9 mouse cellular contexts compared by ENCODE assay signal in the genomic region with DNA sequence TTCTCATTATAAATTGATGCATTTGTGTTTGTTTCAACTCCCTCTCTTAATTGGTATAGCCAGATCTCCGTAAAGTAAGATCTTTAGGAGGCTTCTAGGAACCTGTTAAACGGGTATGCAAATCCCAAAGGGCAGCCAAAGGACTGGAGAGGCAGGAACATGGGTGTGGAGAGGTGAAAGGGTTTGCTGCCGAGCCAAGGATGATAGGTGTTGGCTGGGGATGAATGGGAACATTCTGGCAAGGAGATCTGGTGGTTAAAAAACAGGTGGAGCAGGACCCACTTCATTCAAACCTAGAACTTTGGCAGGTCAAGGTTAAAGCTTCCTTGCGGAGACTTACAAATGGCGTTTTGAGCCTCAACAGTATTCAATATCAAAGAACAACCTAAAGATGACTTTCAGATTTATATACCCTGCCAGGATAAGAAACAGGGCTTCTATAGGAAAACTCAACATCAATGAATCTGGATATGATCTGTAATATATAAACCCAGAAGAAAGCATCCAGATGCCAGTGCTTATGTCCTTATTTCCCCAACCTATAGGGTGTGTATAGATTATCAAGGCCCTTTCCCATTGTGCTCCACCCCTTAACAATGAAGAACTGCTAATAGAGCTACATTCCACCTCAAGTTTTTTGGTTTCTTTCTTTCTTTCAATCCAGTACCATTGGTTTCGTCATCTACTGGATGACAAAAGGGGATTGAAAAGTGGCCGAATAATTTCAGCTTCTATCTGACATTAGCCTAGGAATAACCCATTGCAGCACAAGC. TPM values are rescaled to one million over a fixed set of nuclear protein-coding genes. Genes with fewer than 3 reads are reported as not detected.
DNase-seq lines count a peak whose midpoint lies in the region; ATAC-seq and TF ChIP-seq lines count a peak whose summit lies in the region.
"Had no signal": no experiment of that assay in that cellular context is flagged by ENCODE, and none has a peak within 500 bp of the region (broad histone marks: within the 10 kb centered on the region; RNA-seq: fewer than 3 reads in every experiment).

No protein-coding gene starts in this region.

- H3K9ac ChIP-seq in heart, embryonic 12.5 days: no peak overlapping the region
- peak overlapping the region; percentile 77; the same call in 1 of the 2 replicates for H3K9ac ChIP-seq in hindbrain, postnatal 0 days (replicated peaks; ENCODE audit: low read length)
- H3K9ac ChIP-seq in midbrain, embryonic 14.5 days (replicated peaks; ENCODE audit: low read length): peak overlapping the region; percentile 77

- H3K4me1 ChIP-seq in heart, embryonic 12.5 days (replicated peaks): peaks cover 49% of the 10 kb centered on the region
- peaks cover 9% of the 10 kb centered on the region for H3K4me1 ChIP-seq in hindbrain, postnatal 0 days (ENCODE audit: insufficient read depth, low read length)
- peaks cover 23% of the 10 kb centered on the region for H3K4me1 ChIP-seq in midbrain, embryonic 14.5 days (ENCODE audit: control insufficient read depth, insufficient read depth, low read length)

- intact Hi-C loops in heart, postnatal 36 days (cut with DNase I): no loop called here

- no peaks in the 10 kb centered on the region for H3K27me3 ChIP-seq in heart, embryonic 12.5 days (replicated peaks)
- H3K27me3 ChIP-seq in hindbrain, postnatal 0 days (ENCODE audit: insufficient read depth, low read length): no peaks in the 10 kb centered on the region
- H3K27me3 ChIP-seq in midbrain, embryonic 14.5 days (ENCODE audit: control insufficient read depth, insufficient read depth, low read length): no peaks in the 10 kb centered on the region

- no peak for ATAC-seq in heart, embryonic 12.5 days (ENCODE audit: insufficient number of reproducible peaks, low FRiP score)
- ATAC-seq in hindbrain, postnatal 0 days: no peak
- ATAC-seq in midbrain, embryonic 14.5 days (ENCODE audit: low FRiP score, low TSS enrichment): no peak

- H3K36me3 ChIP-seq in heart, embryonic 12.5 days: peaks cover 5% of the 10 kb centered on the region
- H3K36me3 ChIP-seq in hindbrain, postnatal 0 days (ENCODE audit: insufficient read depth, low read length): no peaks in the 10 kb centered on the region; the same call in 1 of the 2 replicates
- peaks cover 5% of the 10 kb centered on the region for H3K36me3 ChIP-seq in midbrain, embryonic 14.5 days (ENCODE audit: control insufficient read depth, insufficient read depth, low read length)

- no peak for DNase-seq in heart, postnatal 36 days
- peak; percentile 12 for DNase-seq in embryo, embryonic 9.5 days (ENCODE audit: extremely low spot score)
- no peak for DNase-seq in hindbrain, postnatal 0 days (ENCODE audit: low spot score)
- peak; percentile 42 for DNase-seq in midbrain, embryonic 14.5 days
- DNase-seq in layer of hippocampus, postnatal 25 days (ENCODE audit: extremely low spot score in 1 of 2, low spot score in 1 of 2): no peak
- no peak for DNase-seq in thymus, postnatal 4 days
- no peak for DNase-seq in cerebellum, postnatal 25 days

- peak overlapping the region; percentile 72; the same call in 1 of the 2 replicates for H3K4me2 ChIP-seq in heart, embryonic 12.5 days
- peak overlapping the region; percentile 67 for H3K4me2 ChIP-seq in hindbrain, postnatal 0 days (ENCODE audit: low read depth, low read length)
- peak overlapping the region; percentile 51 for H3K4me2 ChIP-seq in midbrain, embryonic 14.5 days (ENCODE audit: low read length)

- no peak for TF ChIP-seq CTCF in hindbrain, postnatal 0 days (IDR thresholded peaks at IDR 0.05; ENCODE audit: low read depth)

- WGBS in heart, embryonic 12.5 days: 54% methylated on average over 7 of the region's 7 CpGs
- WGBS in hindbrain, postnatal 0 days: 44% methylated on average over 7 of the region's 7 CpGs
- 37% methylated on average over 7 of the region's 7 CpGs for WGBS in midbrain, embryonic 14.5 days

- no peaks in the 10 kb centered on the region for H3K9me3 ChIP-seq in heart, embryonic 12.5 days (replicated peaks)
- no peaks in the 10 kb centered on the region for H3K9me3 ChIP-seq in hindbrain, postnatal 0 days (ENCODE audit: low read length)
- no peaks in the 10 kb centered on the region for H3K9me3 ChIP-seq in midbrain, embryonic 14.5 days (ENCODE audit: control insufficient read depth, low read length)

- no peak overlapping the region for H3K4me3 ChIP-seq in heart, embryonic 12.5 days
- H3K4me3 ChIP-seq in hindbrain, postnatal 0 days (ENCODE audit: low read length): peak overlapping the region; percentile 68
- peak overlapping the region; percentile 69 for H3K4me3 ChIP-seq in midbrain, embryonic 14.5 days (replicated peaks; ENCODE audit: low read depth, low read length)

- H3K27ac ChIP-seq in heart, embryonic 12.5 days (ENCODE audit: poor library complexity, severe bottlenecking): peak overlapping the region; percentile 93; the same call in 1 of the 2 replicates
- H3K27ac ChIP-seq in hindbrain, postnatal 0 days: peak overlapping the region; percentile 79; the same call in 1 of the 2 replicates
- peak overlapping the region; percentile 97 for H3K27ac ChIP-seq in midbrain, embryonic 14.5 days (replicated peaks; ENCODE audit: low read depth, low read length)

RNA-seq across cellular contexts. Expression of a gene that starts 0.9 kb away (rescaled TPM):
- polyA plus RNA-seq in heart, embryonic 12.5 days (2016; fragmentation: Nextera tagmentation; extraction: Ambion mirVana): 13.7 and 14.3 TPM in 2 replicates
- 10 to 100 TPM; 17.5 to 21.8 TPM for total RNA-seq in heart, postnatal 36 days (2021)
- total RNA-seq in hindbrain, postnatal 0 days (2014; rRNA removed): 64.0 and 73.6 TPM in 2 replicates
- polyA plus RNA-seq in hindbrain, postnatal 0 days (2015; fragmentation: Nextera tagmentation; extraction: Ambion mirVana): 20.5 and 21.1 TPM in 2 replicates
- 43.3 and 46.7 TPM in 2 replicates for polyA plus RNA-seq in midbrain, embryonic 14.5 days (2014; fragmentation: Nextera tagmentation; extraction: Ambion mirVana)
- total RNA-seq in layer of hippocampus, postnatal 25 days (2021): 10 to 100 TPM; 58.4 to 68.5 TPM

RNA-seq across cellular contexts. Expression of a gene that starts 32.7 kb away (rescaled TPM):
- 82.0 and 84.6 TPM in 2 replicates for polyA plus RNA-seq in heart, embryonic 12.5 days (2016; fragmentation: Nextera tagmentation; extraction: Ambion mirVana)
- total RNA-seq in heart, postnatal 36 days (2021): 10 to 100 TPM; 40.8 to 42.8 TPM
- total RNA-seq in hindbrain, postnatal 0 days (2014; rRNA removed): 48.5 and 48.8 TPM in 2 replicates
- polyA plus RNA-seq in hindbrain, postnatal 0 days (2015; fragmentation: Nextera tagmentation; extraction: Ambion mirVana): 46.7 and 48.5 TPM in 2 replicates
- 40.2 and 60.9 TPM in 2 replicates for polyA plus RNA-seq in midbrain, embryonic 14.5 days (2014; fragmentation: Nextera tagmentation; extraction: Ambion mirVana)
- 10 to 100 TPM; 67.1 to 73.0 TPM for total RNA-seq in layer of hippocampus, postnatal 25 days (2021)

RNA-seq across cellular contexts. Expression of a gene that starts 58.5 kb away (rescaled TPM):
- not detected in 2 replicates for polyA plus RNA-seq in heart, embryonic 12.5 days (2016; fragmentation: Nextera tagmentation; extraction: Ambion mirVana)
- total RNA-seq in heart, postnatal 36 days (2021): not detected
- 0.52 TPM in 1 of 2 replicates, not detected in the other for total RNA-seq in hindbrain, postnatal 0 days (2014; rRNA removed)
- polyA plus RNA-seq in hindbrain, postnatal 0 days (2015; fragmentation: Nextera tagmentation; extraction: Ambion mirVana): 0.74 and 1.3 TPM in 2 replicates
- polyA plus RNA-seq in midbrain, embryonic 14.5 days (2014; fragmentation: Nextera tagmentation; extraction: Ambion mirVana): 0.92 and 1.0 TPM in 2 replicates
- total RNA-seq in layer of hippocampus, postnatal 25 days (2021): under 1 TPM; 0.42 to 0.69 TPM
- polyA plus RNA-seq: heart, embryonic 14.5 days had no signal

Comparison
In these comparisons a context has a peak if more than half of its experiments do, and no peak if none do; other contexts are left out.
1. DNase-seq: peak in embryo, embryonic 9.5 days (single experiment) and midbrain, embryonic 14.5 days (single experiment); none in heart, postnatal 36 days (0 of 2), hindbrain, postnatal 0 days (single experiment), layer of hippocampus, postnatal 25 days (0 of 2), thymus, postnatal 4 days (single experiment) and cerebellum, postnatal 25 days (0 of 2).
2. Peak in every context shown above with its lines, with median percentiles within 50 percentile points of each other: H3K27ac ChIP-seq and H3K4me2 ChIP-seq.